Mouse (Mus musculus) neural tube, embryonic 11.5 days (tissue): Measurements from ENCODE around the gene Pkig. TPM values are rescaled to one million over a fixed set of nuclear protein-coding genes. Genes with fewer than 3 reads are reported as not detected.
"Not testable (repeated sequence)": the region's sequence is repeated elsewhere in the genome, so short reads cannot be mapped to it uniquely, and the experiment has no call there.

Experiments used
- ATAC-seq: fragments of 200-750 bp; cut with Nextera tagmentation; 2 replicates; pipeline ENCODE4 v1.8.0; 2017; ENCODE audit warnings: moderate number of reproducible peaks, mild to moderate bottlenecking, moderate TSS enrichment, moderate library complexity; ENCODE audit not compliant: insufficient read depth, low FRiP score, low TSS enrichment
- DNase-seq: peaks from one replicate; pipeline ENCODE4 v3.0.0-alpha.2; 2015; ENCODE audit warnings: low spot score
- H3K27ac ChIP-seq: fragments of 300-500 bp; sonication (generic); 2 replicates; pipeline ENCODE4 v1.5.1; 2014; ENCODE audit warnings: low read depth, mild to moderate bottlenecking, low read length
- H3K27me3 ChIP-seq: fragments of 300-500 bp; sonication (generic); 2 replicates; pipeline ENCODE4 v1.6.1; 2014; ENCODE audit warnings: mild to moderate bottlenecking, low read length, mixed read lengths; ENCODE audit not compliant: control insufficient read depth, insufficient read depth
- H3K36me3 ChIP-seq: fragments of 300-500 bp; sonication (generic); 2 replicates; pipeline ENCODE4 v1.6.1; 2014; ENCODE audit warnings: mild to moderate bottlenecking, low read length, moderate library complexity, mixed read lengths; ENCODE audit not compliant: control insufficient read depth, insufficient read depth
- H3K4me1 ChIP-seq: fragments of 300-500 bp; sonication (generic); 2 replicates; pipeline ENCODE4 v1.6.1; 2014; ENCODE audit warnings: low read length, mixed read lengths; ENCODE audit not compliant: control insufficient read depth, insufficient read depth
- H3K4me2 ChIP-seq: fragments of 300-500 bp; sonication (generic); 2 replicates; pipeline ENCODE4 v1.6.1; 2014; ENCODE audit warnings: low read depth, mild to moderate bottlenecking, moderate library complexity
- H3K4me3 ChIP-seq: fragments of 300-500 bp; sonication (generic); 2 replicates; pipeline ENCODE4 v1.5.1; 2014; ENCODE audit warnings: low read depth, low read length
- H3K9ac ChIP-seq: fragments of 300-500 bp; sonication (generic); 2 replicates; pipeline ENCODE4 v1.6.1; 2014; ENCODE audit warnings: mild to moderate bottlenecking, low read length
- H3K9me3 ChIP-seq: fragments of 300-500 bp; sonication (generic); 2 replicates; pipeline ENCODE4 v1.6.1; 2016; ENCODE audit warnings: low read length; ENCODE audit not compliant: control insufficient read depth
- WGBS: fragments of 180-500 bp; shearing (Covaris S2); extraction: QIAGEN DNeasy Blood & Tissue Kit; methylation state at CpG from one replicate; pipeline ENCODE4 v1.1.7; 2014; 5-methylcytosine and 5-hydroxymethylcytosine counted together
- polyA plus RNA-seq: library from polyadenylated mRNA; unstranded; fragments of >200 nt; fragmentation: Nextera tagmentation; extraction: Ambion mirVana; gene quantifications from 2 replicates; pipeline ENCODE4 v1.2.1, GENCODE M21; 2014

Gene Pkig
- polyA plus RNA-seq, 1 experiment from 2014 or later, result 130 TPM

DNA sequence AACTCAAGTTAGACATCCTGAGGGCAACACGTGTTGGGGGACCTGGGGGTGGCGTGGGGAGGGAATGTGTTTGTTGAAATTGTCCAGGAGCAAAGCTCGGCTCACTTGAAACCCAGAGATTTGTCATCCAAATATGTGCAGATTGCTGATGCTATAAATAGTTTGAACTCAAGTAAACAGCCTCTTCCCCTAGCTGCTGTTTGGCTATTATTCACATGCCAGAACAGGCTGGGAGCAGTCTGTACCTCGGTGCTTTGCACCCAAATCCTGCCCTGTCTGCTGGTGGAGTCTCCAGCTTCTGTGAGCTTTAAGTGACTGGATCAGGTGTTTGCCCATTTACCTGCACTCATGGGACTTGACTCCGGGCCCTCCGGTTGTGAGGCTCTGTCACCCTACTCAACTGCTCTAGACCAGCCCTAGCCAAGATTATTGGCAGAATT lies 27.6 kb downstream of the Pkig start:
- WGBS, result 86% methylated on average over 6 of the region's 6 CpGs
- H3K4me3 ChIP-seq, result no peak overlapping the region
- no peaks in the 10 kb centered on the region for H3K36me3 ChIP-seq
- no peak overlapping the region for H3K4me2 ChIP-seq
- H3K9ac ChIP-seq, result no peak overlapping the region
- no peaks in the 10 kb centered on the region for H3K9me3 ChIP-seq
- no peak overlapping the region for H3K27ac ChIP-seq
- no peaks in the 10 kb centered on the region for H3K27me3 ChIP-seq
- peaks cover 11% of the 10 kb centered on the region for H3K4me1 ChIP-seq
- ATAC-seq (no peak), DNase-seq (no peak)

DNA sequence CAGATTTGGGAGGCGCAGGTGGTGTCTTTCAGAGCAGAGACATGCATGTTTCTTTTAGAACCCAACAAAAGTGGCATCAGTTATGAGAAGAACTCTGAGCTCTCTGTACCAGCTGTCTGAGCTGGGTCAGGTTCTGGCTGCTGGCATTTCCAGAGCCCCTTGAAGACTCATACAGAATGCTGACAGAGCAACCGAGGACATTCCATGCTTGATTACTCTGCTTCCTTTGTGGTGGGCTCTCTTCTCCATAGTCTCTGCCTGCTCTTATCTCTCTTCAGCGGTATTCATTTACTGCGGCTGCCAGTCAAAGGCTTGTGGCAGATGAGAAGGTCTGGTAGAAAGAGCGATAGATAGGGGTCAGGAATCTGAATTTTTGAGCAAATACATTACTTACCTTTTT lies 28.0 kb downstream of the Pkig start:
- DNase-seq (no peak), ATAC-seq (no peak)
- no peak overlapping the region for H3K4me3 ChIP-seq
- peaks cover 14% of the 10 kb centered on the region for H3K4me1 ChIP-seq
- WGBS, result 85% methylated on average over 5 of the region's 5 CpGs
- no peaks in the 10 kb centered on the region for H3K27me3 ChIP-seq
- no peak overlapping the region for H3K9ac ChIP-seq
- no peak overlapping the region for H3K4me2 ChIP-seq
- H3K36me3 ChIP-seq, result no peaks in the 10 kb centered on the region
- H3K27ac ChIP-seq, result no peak overlapping the region
- no peaks in the 10 kb centered on the region for H3K9me3 ChIP-seq

DNA sequence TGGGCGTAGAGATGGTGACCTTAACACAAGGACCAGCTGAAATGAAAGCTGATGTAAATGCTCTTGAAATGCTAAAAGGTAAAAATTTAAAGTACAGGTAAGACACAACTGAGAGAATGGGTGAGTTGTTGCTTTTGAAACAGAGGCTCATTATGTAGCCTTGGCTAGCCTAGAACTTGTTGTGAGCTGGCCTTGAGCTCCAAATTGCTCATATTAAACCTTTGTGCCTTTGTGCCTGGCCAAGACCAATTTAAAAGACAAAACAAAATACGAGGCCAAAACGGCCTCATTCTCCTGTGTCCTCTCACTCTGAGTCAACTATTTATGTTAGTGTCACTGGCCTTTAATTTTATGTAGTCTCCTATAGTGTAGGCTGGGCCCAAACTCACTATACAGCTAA lies 28.7 kb downstream of the Pkig start:
- Histone ChIP-seq H3K4me3 (no peak overlapping the region), H3K4me2 (no peak overlapping the region), H3K36me3 (no peaks in the 10 kb centered on the region), H3K27me3 (no peaks in the 10 kb centered on the region), H3K9ac (no peak overlapping the region), H3K9me3 (no peaks in the 10 kb centered on the region), H3K4me1 (peaks cover 14% of the 10 kb centered on the region), H3K27ac (no peak overlapping the region)
- WGBS, result 63% methylated on average over 3 of the region's 3 CpGs
- ATAC-seq, result no peak
- DNase-seq, result no peak

DNA sequence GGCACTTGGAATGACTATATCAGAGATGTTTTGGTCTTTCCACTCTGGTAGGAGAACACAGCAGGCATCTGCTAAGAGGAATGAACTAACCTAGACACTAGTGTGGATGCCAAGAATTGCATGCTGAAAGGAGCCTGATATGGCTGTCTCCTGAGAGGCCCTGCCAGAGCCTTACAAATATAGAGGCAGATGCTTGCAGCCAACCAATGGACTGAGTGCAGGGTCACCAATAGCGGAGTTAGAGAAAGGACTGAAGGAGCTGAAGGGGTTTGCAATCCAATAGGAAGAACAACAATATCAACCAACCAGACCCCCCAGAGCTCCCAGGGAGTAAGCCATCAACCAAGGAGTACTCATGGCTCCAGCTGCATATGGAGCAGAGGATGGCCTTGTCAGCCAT lies 30.2 kb downstream of the Pkig start:
- not testable (repeated sequence) for H3K27me3 ChIP-seq, H3K4me2 ChIP-seq, DNase-seq, H3K27ac ChIP-seq, H3K4me3 ChIP-seq, H3K9ac ChIP-seq, ATAC-seq, H3K9me3 ChIP-seq, H3K36me3 ChIP-seq
- 87% methylated on average over 1 of the region's 1 CpGs for WGBS
- H3K4me1 ChIP-seq, result peaks cover 21% of the 10 kb centered on the region

DNA sequence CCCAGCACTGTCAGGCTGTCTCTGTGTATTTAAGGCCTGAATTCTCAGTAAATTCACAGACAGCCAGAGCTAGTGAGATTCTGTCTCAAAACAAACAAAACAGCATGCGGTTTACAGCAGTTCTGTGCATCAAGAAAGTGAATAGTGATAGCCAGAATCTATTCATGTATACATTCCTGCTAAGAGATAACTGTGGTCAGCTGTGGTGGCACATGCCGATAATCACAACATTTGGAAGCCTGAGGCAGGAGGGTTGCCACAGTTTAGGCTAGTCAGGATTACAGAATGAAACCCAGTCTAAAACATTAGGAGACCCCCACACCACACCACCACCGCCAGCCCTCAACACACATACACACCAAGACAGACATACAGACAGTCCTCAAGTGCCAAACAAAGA lies 31.6 kb downstream of the Pkig start:
- Histone ChIP-seq H3K9me3 (no peaks in the 10 kb centered on the region), H3K4me1 (peaks cover 27% of the 10 kb centered on the region), H3K9ac (no peak overlapping the region), H3K27ac (no peak overlapping the region), H3K4me2 (no peak overlapping the region), H3K4me3 (no peak overlapping the region), H3K27me3 (no peaks in the 10 kb centered on the region), H3K36me3 (no peaks in the 10 kb centered on the region)
- WGBS, result 88% methylated on average over 3 of the region's 3 CpGs
- DNase-seq, result no peak
- ATAC-seq, result no peak

DNA sequence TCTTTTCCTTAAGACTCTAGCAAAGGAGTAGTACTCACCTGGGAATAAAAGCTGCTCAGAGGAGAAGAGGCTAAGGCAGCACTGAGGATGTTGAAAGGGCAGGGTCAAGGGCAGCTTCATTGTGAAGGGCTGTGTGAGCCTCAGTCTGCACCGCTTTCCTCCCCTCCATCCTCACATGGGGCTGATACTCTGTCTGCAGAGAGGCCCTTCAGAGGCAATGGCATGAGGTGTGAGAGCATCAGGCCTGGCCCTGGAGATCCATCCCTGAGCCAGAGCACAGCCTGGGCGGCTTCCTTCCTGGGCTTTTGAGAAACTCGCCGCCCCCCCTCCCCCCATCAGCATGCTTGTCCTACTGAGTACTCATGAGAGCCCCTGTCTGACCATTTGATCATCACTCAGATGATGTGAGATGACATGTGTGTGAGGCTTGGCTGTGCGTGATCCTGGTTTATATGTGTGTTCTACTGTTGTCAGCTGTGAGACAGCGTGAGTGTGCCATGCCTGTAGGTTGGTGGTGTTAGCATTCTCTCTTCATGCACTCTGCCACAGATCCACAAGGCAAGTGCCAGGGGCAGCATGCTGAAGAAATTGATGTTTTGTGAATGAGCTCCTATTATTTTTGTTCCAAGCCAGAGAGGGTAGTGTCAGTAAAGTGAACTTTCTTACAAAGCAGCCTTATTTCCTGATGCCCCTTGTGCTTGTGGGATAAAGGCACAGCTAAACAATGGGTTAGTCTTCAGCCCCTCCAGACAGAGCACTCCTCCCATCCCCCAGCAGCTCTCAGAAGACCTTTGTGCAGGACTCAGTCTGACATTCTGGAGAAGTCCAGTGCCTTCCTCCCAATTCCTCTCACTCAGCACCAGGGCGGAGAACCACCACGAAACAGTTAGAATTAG lies 32.5 kb downstream of the Pkig start:
- ATAC-seq, result no peak
- Histone ChIP-seq H3K9me3 (no peaks in the 10 kb centered on the region), H3K4me3 (no peak overlapping the region), H3K4me1 (peaks cover 27% of the 10 kb centered on the region), H3K4me2 (no peak overlapping the region), H3K27ac (peak overlapping the region; percentile 46; the same call in 1 of the 2 replicates), H3K36me3 (no peaks in the 10 kb centered on the region), H3K9ac (no peak overlapping the region), H3K27me3 (no peaks in the 10 kb centered on the region)
- peak; percentile 25 for DNase-seq
- 73% methylated on average over 8 of the region's 8 CpGs for WGBS

DNA sequence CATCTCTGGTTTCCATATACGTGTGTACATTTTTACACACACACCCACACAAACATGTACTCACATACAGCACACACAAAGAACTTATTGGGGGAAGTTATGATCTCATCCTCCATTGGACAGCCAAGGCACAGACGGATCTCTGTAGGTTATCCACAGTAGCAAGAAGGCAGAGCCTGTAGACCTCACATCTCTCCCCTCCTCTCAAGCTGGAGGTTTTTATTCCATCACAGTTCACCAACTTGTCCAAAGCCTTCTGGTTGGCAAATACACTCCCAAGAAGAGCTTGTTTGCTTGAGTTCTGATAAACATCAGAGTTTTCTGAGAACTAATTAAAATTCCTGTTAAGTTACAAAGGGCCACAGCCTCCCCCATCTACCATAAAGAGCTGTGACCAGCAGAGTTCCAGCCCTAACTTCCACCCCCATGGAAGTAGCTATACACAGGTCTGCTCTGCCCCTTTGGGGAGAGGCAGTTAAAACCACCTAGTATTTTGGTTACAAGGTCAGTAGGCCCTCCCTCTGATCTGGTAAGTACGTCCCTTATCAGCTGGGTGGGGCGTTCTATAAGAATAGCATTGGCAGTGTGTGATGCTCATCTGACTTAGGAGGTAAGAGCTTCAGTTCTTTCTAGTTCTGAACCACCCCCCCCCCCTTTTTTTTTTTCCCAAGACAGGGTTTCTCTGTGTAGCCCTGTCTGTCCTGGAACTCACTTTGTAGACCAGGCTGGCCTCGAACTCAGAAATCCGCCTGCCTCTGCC lies 33.8 kb downstream of the Pkig start:
- no peaks in the 10 kb centered on the region for H3K27me3 ChIP-seq
- 89% methylated on average over 6 of the region's 6 CpGs for WGBS
- no peak overlapping the region for H3K4me3 ChIP-seq
- H3K9me3 ChIP-seq, result no peaks in the 10 kb centered on the region
- ATAC-seq, result no peak
- no peak overlapping the region for H3K27ac ChIP-seq
- no peak for DNase-seq
- H3K4me2 ChIP-seq, result no peak overlapping the region
- no peak overlapping the region for H3K9ac ChIP-seq
- H3K36me3 ChIP-seq, result no peaks in the 10 kb centered on the region
- peaks cover 30% of the 10 kb centered on the region for H3K4me1 ChIP-seq

DNA sequence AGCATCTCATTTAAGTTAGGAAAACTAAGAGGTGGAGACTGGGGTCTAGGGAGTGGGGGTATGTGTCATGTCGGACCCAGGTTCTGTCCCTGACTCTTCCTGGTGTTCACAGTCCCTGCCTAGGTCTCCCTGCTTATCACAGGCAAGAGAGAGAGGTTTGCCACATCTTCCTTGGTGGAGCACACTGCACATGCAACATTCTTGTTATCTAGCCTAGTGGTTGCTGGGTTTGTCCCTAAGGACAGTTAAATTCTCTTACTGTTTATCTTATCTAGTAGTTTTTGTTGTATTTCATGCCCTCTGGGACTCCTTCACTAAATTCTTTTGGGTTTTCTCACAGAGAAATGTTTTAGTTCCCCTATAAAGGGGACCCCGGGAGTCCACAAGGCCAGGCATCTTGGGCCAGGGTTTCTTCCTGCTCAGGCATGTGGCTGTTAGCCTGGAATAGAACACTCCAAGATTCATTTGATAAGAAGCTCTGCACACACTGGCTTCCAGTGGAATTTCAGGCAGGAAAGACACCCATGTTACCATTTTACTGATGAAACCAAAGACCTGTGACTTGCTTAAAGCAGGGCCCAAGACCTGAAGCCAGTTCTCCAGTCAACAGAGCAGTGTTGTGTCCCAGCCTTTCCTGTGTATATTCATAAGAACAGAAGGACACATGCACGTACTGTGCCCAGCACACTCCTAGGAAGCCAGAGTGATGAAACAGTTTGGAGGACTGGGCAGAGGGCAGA lies 34.9 kb downstream of the Pkig start:
- H3K27me3 ChIP-seq, result no peaks in the 10 kb centered on the region
- no peak overlapping the region for H3K4me3 ChIP-seq
- no peak for DNase-seq
- no peak for ATAC-seq
- no peak overlapping the region for H3K4me2 ChIP-seq
- 0 out of 2 replicates have a peak overlapping the region, but pooled peaks have one; percentile 9 for H3K9ac ChIP-seq
- WGBS, result 67% methylated on average over 3 of the region's 3 CpGs
- H3K4me1 ChIP-seq, result peaks cover 30% of the 10 kb centered on the region
- H3K9me3 ChIP-seq, result no peaks in the 10 kb centered on the region
- peak overlapping the region; percentile 60 for H3K27ac ChIP-seq
- no peaks in the 10 kb centered on the region for H3K36me3 ChIP-seq
